Mouse (Mus musculus) liver, postnatal 0 days (tissue): ENCODE results near the gene Elfn1.

Experiments used
- CTCF ChIP-seq: sonication (generic); IDR thresholded peaks from 2 replicates; pipeline ENCODE4 v1.5.1; 2016; ENCODE audit warnings: antibody characterized with exemption, low read depth
- EP300 ChIP-seq: IDR thresholded peaks from 2 replicates; pipeline ENCODE4 v1.6.1; 2016; ENCODE audit warnings: antibody characterized with exemption, low read depth, mild to moderate bottlenecking

GRCm38 (mm10) chr5:139879694-139880093, 28.0 kb upstream of the Elfn1 start:
- no peak for TF ChIP-seq CTCF
- TF ChIP-seq EP300: no peak
